Mouse (Mus musculus): ENCODE results near the gene Zfp217. TPM values are rescaled to one million over a fixed set of nuclear protein-coding genes. Genes with fewer than 3 reads are reported as not detected.

Gene Zfp217
- 0.93 and 0.98 TPM in 2 replicates for polyA plus RNA-seq (2012; rRNA removed)

GRCm38 (mm10) chr2:170147661-170148153 is at the start of gene Zfp217:
Gene Zfp217 (minus strand): TSS chr2:170148103.
- Histone ChIP-seq H3K4me1 (ENCODE audit: control insufficient read depth, insufficient read depth, low read length) (no peaks in the 10 kb centered on the region), H3K4me3 (replicated peaks; ENCODE audit: insufficient read depth, low read depth, low read length) (no peak within 1 kb of the TSS), H3K27ac (ENCODE audit: insufficient read depth, low read length) (no peak within 1 kb of the TSS), H3K27me3 (ENCODE audit: control insufficient read depth, insufficient read depth, low read length) (no peaks in the 10 kb centered on the region)
- TF ChIP-seq POLR2A (IDR thresholded peaks at IDR 0.05; ENCODE audit: borderline replicate concordance, insufficient read depth, low read length) (no peak), CTCF (IDR thresholded peaks at IDR 0.05; ENCODE audit: borderline replicate concordance, insufficient read depth, low read depth, low read length) (no peak)
- 74% methylated on average over 14 of the region's 14 CpGs for WGBS
- DNase-seq: no peak

- H3K4me1 ChIP-seq (ENCODE audit: control insufficient read depth, insufficient read depth, low read length): no peaks in the 10 kb centered on the region
- TF ChIP-seq CTCF (IDR thresholded peaks at IDR 0.05; ENCODE audit: borderline replicate concordance, insufficient read depth, low read depth, low read length) (no peak), POLR2A (IDR thresholded peaks at IDR 0.05; ENCODE audit: borderline replicate concordance, insufficient read depth, low read length) (no peak)
- 94% methylated on average over 13 of the region's 13 CpGs for WGBS
- no peaks in the 10 kb centered on the region for H3K27me3 ChIP-seq (ENCODE audit: control insufficient read depth, insufficient read depth, low read length)
- H3K27ac ChIP-seq (ENCODE audit: insufficient read depth, low read length): no peak overlapping the region
- no peak for DNase-seq
- no peak overlapping the region for H3K4me3 ChIP-seq (replicated peaks; ENCODE audit: insufficient read depth, low read depth, low read length)
Observed at GRCm38 (mm10) chr2:170195542-170196089, 47.7 kb upstream of the Zfp217 start.

- H3K4me1 ChIP-seq (ENCODE audit: control insufficient read depth, insufficient read depth, low read length): no peaks in the 10 kb centered on the region
- H3K27me3 ChIP-seq (ENCODE audit: control insufficient read depth, insufficient read depth, low read length): no peaks in the 10 kb centered on the region
- H3K4me3 ChIP-seq (replicated peaks; ENCODE audit: insufficient read depth, low read depth, low read length): no peak overlapping the region
- WGBS: 96% methylated on average over 12 of the region's 12 CpGs
- no peak for DNase-seq
- TF ChIP-seq POLR2A (IDR thresholded peaks at IDR 0.05; ENCODE audit: borderline replicate concordance, insufficient read depth, low read length) (no peak), CTCF (IDR thresholded peaks at IDR 0.05; ENCODE audit: borderline replicate concordance, insufficient read depth, low read depth, low read length) (no peak)
- no peak overlapping the region for H3K27ac ChIP-seq (ENCODE audit: insufficient read depth, low read length)
Observed at GRCm38 (mm10) chr2:170194845-170195244, 46.9 kb upstream of the Zfp217 start.

GRCm38 (mm10) chr2:170193850-170194249 is 45.9 kb upstream of the Zfp217 start:
- Histone ChIP-seq H3K27ac (ENCODE audit: insufficient read depth, low read length) (no peak overlapping the region), H3K4me3 (replicated peaks; ENCODE audit: insufficient read depth, low read depth, low read length) (no peak overlapping the region), H3K4me1 (ENCODE audit: control insufficient read depth, insufficient read depth, low read length) (no peaks in the 10 kb centered on the region), H3K27me3 (ENCODE audit: control insufficient read depth, insufficient read depth, low read length) (no peaks in the 10 kb centered on the region)
- TF ChIP-seq CTCF (IDR thresholded peaks at IDR 0.05; ENCODE audit: borderline replicate concordance, insufficient read depth, low read depth, low read length) (no peak), POLR2A (IDR thresholded peaks at IDR 0.05; ENCODE audit: borderline replicate concordance, insufficient read depth, low read length) (no peak)
- WGBS: 57% methylated on average over 6 of the region's 6 CpGs
- no peak for DNase-seq

GRCm38 (mm10) chr2:170193211-170193610 is 45.3 kb upstream of the Zfp217 start:
- WGBS: 12% methylated on average over 10 of the region's 10 CpGs
- peak overlapping the region; percentile 44 for H3K4me3 ChIP-seq (replicated peaks; ENCODE audit: insufficient read depth, low read depth, low read length)
- H3K27ac ChIP-seq (ENCODE audit: insufficient read depth, low read length): no peak overlapping the region
- TF ChIP-seq POLR2A (IDR thresholded peaks at IDR 0.05; ENCODE audit: borderline replicate concordance, insufficient read depth, low read length): no peak
- TF ChIP-seq CTCF (IDR thresholded peaks at IDR 0.05; ENCODE audit: borderline replicate concordance, insufficient read depth, low read depth, low read length): no peak
- H3K27me3 ChIP-seq (ENCODE audit: control insufficient read depth, insufficient read depth, low read length): no peaks in the 10 kb centered on the region
- H3K4me1 ChIP-seq (ENCODE audit: control insufficient read depth, insufficient read depth, low read length): no peaks in the 10 kb centered on the region
- DNase-seq: no peak

GRCm38 (mm10) chr2:170192731-170193149 is 44.8 kb upstream of the Zfp217 start:
- H3K4me1 ChIP-seq (ENCODE audit: control insufficient read depth, insufficient read depth, low read length): no peaks in the 10 kb centered on the region
- WGBS: 32% methylated on average over 7 of the region's 7 CpGs
- no peaks in the 10 kb centered on the region for H3K27me3 ChIP-seq (ENCODE audit: control insufficient read depth, insufficient read depth, low read length)
- DNase-seq: no peak
- no peak overlapping the region for H3K4me3 ChIP-seq (replicated peaks; ENCODE audit: insufficient read depth, low read depth, low read length)
- H3K27ac ChIP-seq (ENCODE audit: insufficient read depth, low read length): no peak overlapping the region
- TF ChIP-seq CTCF (IDR thresholded peaks at IDR 0.05; ENCODE audit: borderline replicate concordance, insufficient read depth, low read depth, low read length): no peak
- no peak for TF ChIP-seq POLR2A (IDR thresholded peaks at IDR 0.05; ENCODE audit: borderline replicate concordance, insufficient read depth, low read length)

GRCm38 (mm10) chr2:170188721-170189120 is 40.8 kb upstream of the Zfp217 start:
- TF ChIP-seq POLR2A (IDR thresholded peaks at IDR 0.05; ENCODE audit: borderline replicate concordance, insufficient read depth, low read length): no peak
- 92% methylated on average over 7 of the region's 7 CpGs for WGBS

GRCm38 (mm10) chr2:170185137-170185837 is 37.4 kb upstream of the Zfp217 start:
- DNase-seq: no peak
- Histone ChIP-seq H3K4me3 (replicated peaks; ENCODE audit: insufficient read depth, low read depth, low read length) (no peak overlapping the region), H3K27ac (ENCODE audit: insufficient read depth, low read length) (no peak overlapping the region), H3K27me3 (ENCODE audit: control insufficient read depth, insufficient read depth, low read length) (no peaks in the 10 kb centered on the region), H3K4me1 (ENCODE audit: control insufficient read depth, insufficient read depth, low read length) (no peaks in the 10 kb centered on the region)
- TF ChIP-seq POLR2A (IDR thresholded peaks at IDR 0.05; ENCODE audit: borderline replicate concordance, insufficient read depth, low read length) (no peak), CTCF (IDR thresholded peaks at IDR 0.05; ENCODE audit: borderline replicate concordance, insufficient read depth, low read depth, low read length) (no peak)
- 84% methylated on average over 4 of the region's 4 CpGs for WGBS

More at GRCm38 (mm10) chr2:170188721-170189120, 40.8 kb upstream of the Zfp217 start:
- H3K27me3 ChIP-seq (ENCODE audit: control insufficient read depth, insufficient read depth, low read length): no peaks in the 10 kb centered on the region
- H3K4me1 ChIP-seq (ENCODE audit: control insufficient read depth, insufficient read depth, low read length): no peaks in the 10 kb centered on the region
- H3K4me3 ChIP-seq (replicated peaks; ENCODE audit: insufficient read depth, low read depth, low read length): no peak overlapping the region
- no peak overlapping the region for H3K27ac ChIP-seq (ENCODE audit: insufficient read depth, low read length)
- DNase-seq: no peak
